Mouse (Mus musculus) hindbrain, embryonic 16.5 days (tissue): ENCODE results near the gene Ube4a. TPM values are rescaled to one million over a fixed set of nuclear protein-coding genes. Genes with fewer than 3 reads are reported as not detected.

Experiments
- ATAC-seq: fragments of 200-750 bp; cut with Nextera tagmentation; 2 replicates; pipeline ENCODE4 v1.8.0; 2017; ENCODE audit warnings: moderate TSS enrichment, moderate library complexity
- H3K27ac ChIP-seq: fragments of 300-500 bp; sonication (generic); 2 replicates; pipeline ENCODE4 v1.5.1; 2014; ENCODE audit warnings: low read depth, mild to moderate bottlenecking, control low read depth, low read length, moderate library complexity
- H3K27me3 ChIP-seq: fragments of 300-500 bp; sonication (generic); replicated peaks from 2 replicates; pipeline ENCODE4 v1.6.1; 2014; ENCODE audit warnings: low read length; ENCODE audit not compliant: control insufficient read depth, insufficient read depth
- H3K36me3 ChIP-seq: fragments of 300-500 bp; sonication (generic); 2 replicates; pipeline ENCODE4 v1.6.1; 2014; ENCODE audit warnings: mild to moderate bottlenecking, low read length, moderate library complexity, mixed read lengths; ENCODE audit not compliant: control insufficient read depth, insufficient read depth
- H3K4me1 ChIP-seq: fragments of 300-500 bp; sonication (generic); 2 replicates; pipeline ENCODE4 v1.6.1; 2014; ENCODE audit warnings: low read depth, low read length; ENCODE audit not compliant: control insufficient read depth, insufficient read depth
- H3K4me2 ChIP-seq: fragments of 300-500 bp; sonication (generic); 2 replicates; pipeline ENCODE4 v1.6.1; 2014; ENCODE audit warnings: mild to moderate bottlenecking, low read length, control low read depth, moderate library complexity
- H3K4me3 ChIP-seq: fragments of 300-500 bp; sonication (generic); 2 replicates; pipeline ENCODE4 v1.5.1; 2014; ENCODE audit warnings: mild to moderate bottlenecking, low read length, control low read depth, moderate library complexity
- H3K9ac ChIP-seq: fragments of 300-500 bp; sonication (generic); 2 replicates; pipeline ENCODE4 v1.6.1; 2014; ENCODE audit warnings: low read depth, mild to moderate bottlenecking, control low read depth, low read length, moderate library complexity
- H3K9me3 ChIP-seq: fragments of 300-500 bp; sonication (generic); 2 replicates; pipeline ENCODE4 v1.6.1; 2014; ENCODE audit warnings: mild to moderate bottlenecking, low read length, moderate library complexity; ENCODE audit not compliant: control insufficient read depth
- WGBS: fragments of 180-500 bp; shearing (Covaris S2); extraction: QIAGEN DNeasy Blood & Tissue Kit; methylation state at CpG from one replicate; pipeline ENCODE4 v1.1.7; 2014; 5-methylcytosine and 5-hydroxymethylcytosine counted together
- polyA plus RNA-seq: library from polyadenylated mRNA; unstranded; fragments of >200 nt; fragmentation: Nextera tagmentation; extraction: Ambion mirVana; gene quantifications from 2 replicates; pipeline ENCODE4 v1.2.1, GENCODE M21; 2015

The Ube4a gene
- polyA plus RNA-seq, 1 experiment from 2014 or later: 31.8 TPM

DNA sequence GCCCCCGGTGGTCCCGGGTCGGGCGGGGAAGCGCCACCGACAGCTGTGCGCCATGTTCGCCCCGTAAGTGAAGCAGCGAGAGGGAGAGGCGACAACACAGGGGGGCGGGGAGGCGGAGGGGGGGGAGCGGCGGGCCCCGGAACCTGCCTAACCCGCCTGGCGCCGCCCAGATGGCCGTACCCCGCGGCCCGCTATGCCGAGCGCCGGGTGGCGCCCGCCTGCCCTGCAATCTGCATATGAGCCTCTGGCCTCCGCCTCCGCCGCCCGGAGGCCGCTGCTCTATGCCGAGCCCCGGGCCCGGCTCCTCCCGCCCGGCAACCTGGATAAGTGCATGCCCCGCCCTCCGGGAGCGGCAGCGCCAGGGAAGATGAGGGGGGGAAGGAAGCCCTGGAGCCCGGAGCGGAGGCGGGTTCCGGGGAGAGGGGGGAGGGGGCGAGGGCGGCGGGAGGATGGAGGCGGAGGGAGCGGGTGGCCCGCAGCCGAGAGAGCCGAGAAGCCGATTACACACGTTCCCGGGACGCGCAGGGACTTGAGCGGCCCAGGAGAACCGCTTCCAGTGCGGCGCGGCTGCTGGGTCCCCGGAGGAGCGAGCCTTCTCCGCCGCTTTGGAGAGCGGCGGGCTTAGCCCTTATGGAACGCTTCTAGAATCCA is 84.1 kb downstream of the Ube4a start, which contains the start of gene Kmt2a:
Kmt2a (minus strand) TSS at position 76 of the 651 bp plus-strand sequence.
- Histone ChIP-seq H3K4me1 (peaks cover 25% of the 10 kb centered on the region), H3K27me3 (no peaks in the 10 kb centered on the region), H3K4me3 (peak within 1 kb of the TSS; percentile 82), H3K9me3 (no peaks in the 10 kb centered on the region), H3K36me3 (no peaks in the 10 kb centered on the region), H3K4me2 (peak within 1 kb of the TSS; percentile 93), H3K9ac (peak within 1 kb of the TSS; percentile 95), H3K27ac (peak within 1 kb of the TSS; percentile 92)
- peak; percentile 60 for ATAC-seq
- under 1% methylated on average over 55 of the region's 71 CpGs for WGBS

DNA sequence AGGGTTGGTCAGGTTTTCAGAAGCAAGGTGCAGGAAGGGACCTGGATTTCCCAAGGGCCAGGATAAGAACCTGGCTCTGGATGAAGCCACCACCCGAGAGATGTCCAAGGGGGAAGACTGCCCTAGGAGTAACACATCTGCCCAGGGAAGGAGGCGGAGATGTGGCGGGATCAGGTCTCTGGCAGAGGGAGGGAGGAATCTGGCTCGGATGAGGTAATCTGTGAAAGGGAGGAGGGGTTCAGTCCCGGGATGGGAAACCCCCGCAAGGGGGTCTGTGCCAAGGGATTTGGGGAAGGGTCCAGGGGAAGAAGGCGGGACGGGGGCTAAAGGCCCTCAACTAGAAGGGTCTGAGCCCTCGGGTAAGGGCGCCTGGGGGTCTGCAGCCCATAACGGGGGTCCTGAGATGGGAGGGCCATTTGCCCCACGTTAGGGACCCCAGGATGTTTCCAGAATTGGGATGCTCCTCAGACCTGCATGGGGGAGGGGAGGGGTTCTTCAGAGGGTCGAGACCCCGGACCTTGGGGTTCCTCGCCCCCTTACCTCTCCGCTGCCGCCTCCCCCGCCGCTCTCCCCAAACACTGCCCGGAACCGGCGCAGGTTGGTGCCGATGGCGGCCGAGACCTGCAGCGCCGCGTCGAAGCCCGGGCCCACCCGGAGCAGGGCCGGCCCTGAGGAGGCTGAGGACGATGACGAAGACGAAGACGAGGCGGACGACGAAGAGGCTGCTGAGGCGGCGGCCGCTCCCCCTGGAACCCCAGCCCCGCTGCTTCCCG is 84.9 kb downstream of the Ube4a start:
- WGBS: under 1% methylated on average over 43 of the region's 44 CpGs
- Histone ChIP-seq H3K9ac (peak overlapping the region; percentile 95), H3K27ac (peak overlapping the region; percentile 92), H3K27me3 (no peaks in the 10 kb centered on the region), H3K36me3 (no peaks in the 10 kb centered on the region), H3K4me2 (peak overlapping the region; percentile 78), H3K9me3 (no peaks in the 10 kb centered on the region), H3K4me3 (peak overlapping the region; percentile 82), H3K4me1 (peaks cover 33% of the 10 kb centered on the region)
- peak; percentile 12; the same call in 1 of the 2 replicates for ATAC-seq

DNA sequence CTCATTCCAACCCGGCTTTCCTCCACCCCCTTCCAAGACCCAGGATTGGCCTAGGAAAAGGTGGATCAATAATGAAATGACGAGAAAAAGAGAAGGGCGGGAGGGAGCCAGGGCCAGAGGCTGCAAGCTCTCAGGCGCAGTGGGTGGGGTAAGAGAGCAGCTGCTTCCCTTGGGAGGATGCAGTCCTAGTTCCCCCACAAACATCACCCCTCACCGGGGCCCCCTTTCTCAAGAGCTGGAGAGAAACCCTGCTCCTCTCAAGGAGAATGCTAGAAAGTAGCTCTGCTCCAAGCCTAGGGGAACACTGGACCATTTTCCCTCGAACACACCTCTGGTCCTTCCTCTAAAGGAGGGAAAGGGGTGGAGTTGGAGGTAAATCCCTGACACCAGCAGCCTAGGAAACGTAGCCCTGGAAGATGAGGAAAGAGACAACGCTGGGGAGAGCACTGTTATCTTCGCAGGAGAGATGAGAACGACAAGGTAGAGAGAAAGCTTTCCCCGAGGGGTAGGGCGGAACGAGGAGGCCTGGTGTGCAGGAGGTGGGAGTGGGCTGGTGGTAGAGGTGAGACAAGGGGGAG is 85.6 kb downstream of the Ube4a start:
- Histone ChIP-seq H3K4me3 (peak overlapping the region; percentile 82), H3K27me3 (no peaks in the 10 kb centered on the region), H3K9me3 (no peaks in the 10 kb centered on the region), H3K4me1 (peaks cover 39% of the 10 kb centered on the region), H3K9ac (peak overlapping the region; percentile 95), H3K27ac (peak overlapping the region; percentile 92), H3K4me2 (peak overlapping the region; percentile 78), H3K36me3 (no peaks in the 10 kb centered on the region)
- ATAC-seq: no peak
- under 1% methylated on average over 13 of the region's 13 CpGs for WGBS

DNA sequence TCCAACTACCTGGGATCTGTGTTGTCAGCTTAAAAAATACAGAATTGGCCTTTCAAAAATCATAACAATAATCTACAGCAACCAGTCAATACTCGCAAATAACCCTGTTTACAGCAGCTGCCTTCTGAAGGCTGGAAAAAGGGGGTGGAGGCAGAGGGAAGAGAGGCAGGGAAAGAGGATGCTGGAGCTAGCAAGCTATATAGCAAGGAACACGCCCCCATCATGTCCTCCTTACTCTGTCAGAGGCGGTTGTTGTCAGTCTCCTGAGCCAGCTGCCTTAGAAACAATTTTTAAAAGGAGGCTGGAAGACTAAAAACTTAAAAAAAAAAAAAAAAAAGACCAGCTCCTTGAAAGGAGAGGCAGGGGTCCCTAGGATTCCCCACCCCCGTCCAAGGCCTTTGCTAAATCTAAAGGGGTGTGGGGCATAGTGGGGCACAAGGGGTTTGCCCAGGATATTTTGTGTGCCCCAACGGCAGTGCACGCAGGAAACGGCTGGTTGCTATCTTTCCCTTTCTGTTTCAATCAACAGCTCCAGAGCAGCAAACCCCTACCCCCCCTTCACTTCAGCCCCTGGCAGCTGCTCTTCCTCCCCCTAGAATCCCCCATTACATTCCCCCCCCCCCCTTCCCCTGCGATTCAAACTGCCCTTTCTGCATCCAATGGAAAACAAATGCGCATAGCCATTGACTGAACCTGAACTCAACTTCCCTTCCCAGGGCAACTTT is 86.5 kb downstream of the Ube4a start:
- Histone ChIP-seq H3K4me2 (peak overlapping the region; percentile 78), H3K4me1 (peaks cover 44% of the 10 kb centered on the region), H3K4me3 (peak overlapping the region; percentile 82), H3K9me3 (no peaks in the 10 kb centered on the region), H3K9ac (peak overlapping the region; percentile 95), H3K27ac (peak overlapping the region; percentile 92), H3K27me3 (no peaks in the 10 kb centered on the region), H3K36me3 (no peaks in the 10 kb centered on the region)
- ATAC-seq: no peak
- 13% methylated on average over 9 of the region's 9 CpGs for WGBS

DNA sequence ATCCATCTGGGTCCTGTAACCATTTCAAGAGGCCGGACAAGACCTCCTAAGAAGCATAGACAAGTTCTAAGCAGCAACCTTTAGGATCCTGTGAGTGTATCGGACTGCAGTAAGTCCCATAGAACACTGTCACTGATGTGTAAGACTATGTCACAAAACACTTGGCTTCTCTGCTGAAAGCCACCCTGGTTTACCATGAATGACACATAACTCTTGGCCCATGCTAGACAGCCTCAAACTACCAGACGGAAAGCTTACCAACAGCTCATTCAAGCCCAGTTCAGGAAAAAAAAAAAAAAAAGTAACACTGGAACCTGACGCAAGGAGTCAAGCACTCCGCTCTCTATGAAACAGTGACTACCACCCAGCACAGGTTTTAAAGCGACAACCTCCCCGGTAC is 87.7 kb downstream of the Ube4a start:
- Histone ChIP-seq H3K4me2 (no peak overlapping the region; the same call in 1 of the 2 replicates), H3K9ac (no peak overlapping the region), H3K27me3 (no peaks in the 10 kb centered on the region), H3K9me3 (no peaks in the 10 kb centered on the region), H3K4me1 (peaks cover 53% of the 10 kb centered on the region), H3K36me3 (no peaks in the 10 kb centered on the region), H3K4me3 (no peak overlapping the region), H3K27ac (no peak overlapping the region)
- ATAC-seq: no peak
- WGBS: 83% methylated on average over 7 of the region's 7 CpGs

DNA sequence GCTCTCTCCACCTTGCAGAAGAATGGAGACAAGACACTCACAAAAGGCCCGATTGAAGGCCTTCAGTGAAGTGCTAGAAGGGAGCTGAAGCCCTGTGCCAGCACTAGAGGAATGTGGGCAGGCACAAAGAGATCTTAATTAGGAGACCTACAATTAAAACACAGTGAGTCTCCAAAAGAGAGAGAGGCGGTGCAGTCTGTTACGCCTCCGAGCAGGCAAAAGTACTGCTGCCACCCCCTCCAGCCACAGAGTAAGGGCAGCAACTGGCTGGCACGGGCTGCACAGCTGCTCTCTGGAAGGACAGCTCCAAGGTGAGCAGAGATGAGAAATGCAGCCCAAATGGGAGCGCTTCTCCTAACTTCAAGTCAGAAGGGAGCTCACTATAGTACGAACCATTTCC is 89.9 kb downstream of the Ube4a start:
- H3K9ac ChIP-seq: no peak overlapping the region
- H3K4me3 ChIP-seq: no peak overlapping the region
- no peaks in the 10 kb centered on the region for H3K27me3 ChIP-seq
- no peak overlapping the region for H3K27ac ChIP-seq
- peaks cover 54% of the 10 kb centered on the region for H3K4me1 ChIP-seq
- WGBS: 44% methylated on average over 7 of the region's 7 CpGs
- no peaks in the 10 kb centered on the region for H3K9me3 ChIP-seq
- H3K36me3 ChIP-seq: no peaks in the 10 kb centered on the region
- ATAC-seq: no peak; the same call in 1 of the 2 replicates
- H3K4me2 ChIP-seq: 0 out of 2 replicates have a peak overlapping the region, but pooled peaks have one; percentile 18

DNA sequence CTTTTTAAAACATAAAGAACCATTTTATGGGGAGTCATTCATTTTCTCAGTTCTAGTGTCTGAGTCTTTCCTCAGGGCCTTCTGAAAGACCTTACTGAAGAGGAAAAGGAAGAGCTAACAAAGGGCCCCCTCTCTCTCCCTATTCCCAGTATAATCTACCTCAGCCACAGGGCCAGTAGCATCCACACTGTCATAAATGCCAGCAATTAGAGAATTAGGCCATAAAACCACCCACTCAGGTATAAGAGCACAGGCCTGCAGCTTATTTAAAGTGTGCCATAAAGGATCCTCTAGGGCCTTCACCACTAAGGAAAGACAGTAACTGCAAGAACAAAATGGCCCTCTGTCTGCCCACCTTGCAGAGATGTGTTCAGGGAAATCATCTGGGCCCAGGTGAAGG is 91.2 kb downstream of the Ube4a start:
- Histone ChIP-seq H3K9me3 (no peaks in the 10 kb centered on the region), H3K4me3 (no peak overlapping the region), H3K27ac (no peak overlapping the region), H3K4me1 (peaks cover 57% of the 10 kb centered on the region), H3K4me2 (no peak overlapping the region), H3K27me3 (no peaks in the 10 kb centered on the region), H3K9ac (no peak overlapping the region), H3K36me3 (no peaks in the 10 kb centered on the region)
- ATAC-seq: no peak

DNA sequence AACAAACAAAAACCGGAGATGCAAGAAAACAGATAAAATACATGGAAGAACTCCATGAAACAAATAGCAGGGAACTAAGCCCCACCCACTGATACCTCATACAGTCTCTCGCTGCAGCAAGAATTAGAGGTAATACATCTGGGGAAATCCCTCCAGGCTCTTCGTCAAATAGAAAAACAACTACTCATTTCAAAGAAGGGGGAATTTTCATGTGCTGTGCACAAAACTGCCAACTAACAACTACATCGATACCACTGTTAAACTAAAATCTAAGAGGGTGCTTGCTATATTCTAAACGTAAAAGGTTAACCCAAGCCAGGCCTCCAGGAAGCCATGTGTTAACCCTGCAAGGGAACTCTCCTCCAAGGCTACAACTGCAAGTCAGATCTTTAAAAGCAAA is 91.7 kb downstream of the Ube4a start:
- H3K4me1 ChIP-seq: peaks cover 53% of the 10 kb centered on the region
- no peak overlapping the region for H3K4me3 ChIP-seq
- H3K36me3 ChIP-seq: no peaks in the 10 kb centered on the region
- H3K4me2 ChIP-seq: no peak overlapping the region
- no peaks in the 10 kb centered on the region for H3K9me3 ChIP-seq
- H3K9ac ChIP-seq: no peak overlapping the region
- WGBS: 74% methylated on average over 5 of the region's 5 CpGs
- H3K27ac ChIP-seq: no peak overlapping the region
- no peaks in the 10 kb centered on the region for H3K27me3 ChIP-seq
- no peak for ATAC-seq
